Mouse (Mus musculus) myocyte (in vitro differentiated cells): ENCODE measurements around the gene Cd59a.
"Not testable (repeated sequence)": the region's sequence is repeated elsewhere in the genome, so short reads cannot be mapped to it uniquely, and the experiment has no call there.

Source experiments
- CEBPB ChIP-seq: IDR thresholded peaks from 2 replicates; pipeline ENCODE4 v1.6.1; 2011; ENCODE audit warnings: mild to moderate bottlenecking, moderate library complexity; ENCODE audit not compliant: poor library complexity, insufficient read depth, severe bottlenecking
- E2F4 ChIP-seq: IDR thresholded peaks from one replicate; pipeline ENCODE4 v1.6.1; 2011; ENCODE audit warnings: mild to moderate bottlenecking, control low read depth, moderate library complexity; ENCODE audit not compliant: insufficient read depth
- MYOD1 ChIP-seq, 3 experiments: IDR thresholded peaks; one replicate each; pipeline ENCODE4 v1.6.1; 2011; ENCODE audit warnings: control low read depth in 2 of 3, low read depth in 2 of 3, mild to moderate bottlenecking in 2 of 3, moderate library complexity in 1 of 3; ENCODE audit not compliant: insufficient read length in 2 of 3, control insufficient read depth in 1 of 3
- POLR2A ChIP-seq: IDR thresholded peaks from one replicate; pipeline ENCODE4 v1.6.1; 2011; ENCODE audit warnings: low read depth, mild to moderate bottlenecking, control low read depth, moderate library complexity; ENCODE audit not compliant: insufficient read length
- SRF ChIP-seq: IDR thresholded peaks from one replicate; pipeline ENCODE4 v1.6.1; 2011; ENCODE audit warnings: low read depth; ENCODE audit not compliant: control insufficient read depth, insufficient read length
- USF1 ChIP-seq: IDR thresholded peaks from one replicate; pipeline ENCODE4 v1.6.1; 2011; ENCODE audit warnings: low read depth, mild to moderate bottlenecking, control low read depth, moderate library complexity

GRCm38 (mm10) chr2:104117173-104117572 is 21.6 kb downstream of the Cd59a start:
- not testable (repeated sequence) for TF ChIP-seq MYOD1 (IDR thresholded peaks at IDR 0.05; ENCODE audit: control insufficient read depth in 1 of 3, insufficient read length in 2 of 3, low read depth in 2 of 3); POLR2A; CEBPB; SRF; USF1; E2F4
